ENCODE assay signal across 1 mouse cellular context in genomic region chr7:24887096-24887495, GRCm38 (mm10).
TF ChIP-seq lines count a peak whose summit lies in the region.

No protein-coding gene starts in this region.

TF ChIP-seq in CH12.LX, 34 proteins besides CTCF, POLR2A, EP300 and RAD21 (continued from another document):
- TF ChIP-seq CHD1 (IDR thresholded peaks at IDR 0.05; ENCODE audit: low read depth, low read length) (no peak), ELF1 (IDR thresholded peaks at IDR 0.05; ENCODE audit: low read depth, low read length) (no peak), BHLHE40 (IDR thresholded peaks at IDR 0.05; ENCODE audit: low read depth, low read length) (no peak), CHD2 (IDR thresholded peaks at IDR 0.05; ENCODE audit: low read length) (no peak), NRF1 (IDR thresholded peaks at IDR 0.05; ENCODE audit: low read depth, low read length) (no peak), ETS1 (conservative IDR thresholded peaks at IDR 0.05; ENCODE audit: low read depth, low read length) (no peak), ZMIZ1 (IDR thresholded peaks at IDR 0.05; ENCODE audit: low read depth, low read length) (no peak), POLR2AphosphoS2 (IDR thresholded peaks at IDR 0.05; ENCODE audit: low read depth, low read length) (no peak), PAX5 (IDR thresholded peaks at IDR 0.05; ENCODE audit: low read length) (no peak)
